Mouse (Mus musculus) urinary bladder, postnatal 14 days (tissue): Measurements from ENCODE around the gene Arhgap44.

ENCODE experiments used
- DNase-seq: peaks from one replicate; pipeline ENCODE4 v3.0.0; 2021; ENCODE audit warnings: low spot score

The Arhgap44 gene

GRCm38 (mm10) chr11:65004836-65005235 is 157.9 kb downstream of the Arhgap44 start:
- DNase-seq: no peak

DNA sequence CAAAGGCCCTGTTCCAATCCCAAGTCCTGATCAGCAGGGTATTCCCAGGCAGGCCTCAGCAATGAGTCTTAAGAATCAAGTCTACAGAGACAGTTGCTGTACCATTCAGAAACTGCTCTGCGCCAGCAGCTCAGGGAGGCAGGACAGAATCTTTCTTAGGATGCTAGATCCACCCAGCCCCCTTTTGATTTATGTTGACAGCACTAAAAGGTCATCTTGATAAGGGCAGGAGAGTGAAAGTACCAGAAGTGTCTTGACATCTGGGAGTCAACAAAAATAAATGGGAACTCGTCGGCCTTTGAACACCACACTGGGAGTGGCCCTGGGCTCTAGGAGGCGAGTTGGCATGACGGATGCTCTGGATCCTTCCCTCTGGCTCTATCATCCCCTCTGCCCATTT is 159.2 kb downstream of the Arhgap44 start:
- no peak for DNase-seq

GRCm38 (mm10) chr11:65001729-65002128 is 161.0 kb downstream of the Arhgap44 start:
- DNase-seq: no peak

DNA sequence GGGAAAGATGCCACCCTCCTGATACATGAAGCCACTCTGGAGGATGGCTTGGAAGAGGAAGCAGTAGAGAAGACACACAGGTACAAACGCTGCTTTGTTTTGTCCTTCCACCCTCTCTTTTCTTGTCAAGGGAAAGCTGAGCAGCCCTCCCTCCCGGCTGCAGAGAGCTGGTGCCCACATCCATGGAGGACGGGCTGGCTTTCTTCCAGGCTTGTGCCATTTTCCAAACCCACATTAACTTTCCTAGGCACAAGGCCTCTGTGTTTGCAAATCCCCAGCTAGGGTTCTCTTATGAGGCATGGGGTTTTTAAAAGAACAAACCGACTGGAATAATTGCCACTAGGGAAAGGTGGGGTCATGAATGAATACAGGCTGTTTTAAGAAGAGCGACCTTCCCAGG is 163.1 kb downstream of the Arhgap44 start:
- DNase-seq: no peak

GRCm38 (mm10) chr11:64998439-64998838 is 164.3 kb downstream of the Arhgap44 start:
- DNase-seq: no peak

- no peak for DNase-seq
These were observed 174.2 kb downstream of the Arhgap44 start for GRCm38 (mm10) chr11:64988556-64988955.

DNA sequence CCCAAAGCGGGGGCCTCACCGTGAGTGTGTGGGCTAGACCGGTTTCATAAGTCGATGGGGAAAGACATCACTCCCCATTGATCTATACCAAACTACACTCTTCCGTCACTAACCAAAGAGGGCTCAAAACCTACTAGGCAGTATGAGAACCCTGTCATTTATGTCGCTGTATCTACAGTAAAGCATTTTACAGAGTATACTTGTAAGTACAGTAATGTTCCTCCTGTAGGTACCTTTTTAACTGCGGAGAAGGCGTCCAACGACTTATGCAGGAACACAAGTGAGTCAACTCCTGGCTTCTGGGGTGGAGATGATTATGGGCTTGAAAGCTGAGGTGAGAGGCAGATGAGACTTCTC is 183.3 kb downstream of the Arhgap44 start:
- no peak for DNase-seq

DNA sequence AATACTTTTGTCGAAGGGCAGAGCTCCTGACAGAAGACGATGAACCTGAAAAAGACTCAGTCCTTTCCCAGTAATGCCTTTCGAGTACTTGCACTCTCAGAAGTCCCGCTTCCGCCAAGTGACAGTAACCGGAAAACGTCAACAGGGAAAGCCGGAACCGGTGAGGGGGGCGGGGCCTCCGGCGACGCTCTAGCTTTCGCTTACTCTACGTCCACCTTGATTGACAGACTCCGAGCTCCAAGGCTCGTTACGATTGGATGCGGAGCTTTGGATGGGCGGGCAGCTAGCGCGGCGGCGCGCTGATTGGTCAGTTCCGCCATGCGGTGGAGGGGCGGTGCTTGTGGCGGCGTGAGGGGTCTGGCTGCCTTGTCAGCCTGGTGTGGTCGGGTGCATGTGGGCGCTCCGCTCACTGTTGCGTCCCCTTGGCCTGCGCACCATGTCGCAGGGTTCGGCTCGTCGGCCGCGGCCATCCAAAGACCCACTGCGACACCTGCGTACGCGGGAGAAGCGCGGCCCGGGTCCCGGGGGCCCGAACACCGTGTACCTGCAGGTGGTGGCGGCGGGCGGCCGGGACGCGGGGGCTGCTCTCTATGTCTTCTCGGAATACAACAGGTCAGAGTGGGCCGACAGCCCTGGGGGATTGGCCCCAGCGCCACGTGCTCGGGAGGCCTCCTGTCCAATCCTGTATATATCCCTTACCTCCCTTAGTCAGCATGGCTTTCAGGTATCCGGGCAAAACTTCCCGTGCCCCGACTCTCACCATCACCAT is 183.9 kb downstream of the Arhgap44 start, which contains the start of gene Elac2:
Elac2 (plus strand) TSS at position 319 of the 769 bp plus-strand sequence.
- peak; percentile 96 for DNase-seq

DNA sequence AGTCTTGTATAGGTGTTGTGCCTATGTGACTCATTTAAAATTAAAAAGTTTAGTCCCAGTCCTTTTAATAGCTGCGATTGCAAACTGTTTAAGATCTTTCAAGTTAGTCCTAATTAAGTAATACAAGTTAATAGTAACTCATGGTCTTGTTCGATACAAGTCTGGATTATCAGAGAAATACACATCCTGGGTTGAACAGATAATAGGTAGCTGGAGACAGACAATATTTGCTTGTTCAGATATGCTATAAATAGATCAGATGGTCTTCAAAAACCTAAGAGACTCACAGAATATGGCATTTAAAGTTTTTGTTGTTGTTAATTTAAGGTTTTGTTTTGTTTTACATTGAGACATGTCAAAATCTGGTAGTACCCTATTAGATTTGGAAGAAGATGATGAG is 190.3 kb downstream of the Arhgap44 start:
- DNase-seq: no peak

- DNase-seq: no peak
These were observed 191.2 kb downstream of the Arhgap44 start for GRCm38 (mm10) chr11:64971471-64971988.

DNA sequence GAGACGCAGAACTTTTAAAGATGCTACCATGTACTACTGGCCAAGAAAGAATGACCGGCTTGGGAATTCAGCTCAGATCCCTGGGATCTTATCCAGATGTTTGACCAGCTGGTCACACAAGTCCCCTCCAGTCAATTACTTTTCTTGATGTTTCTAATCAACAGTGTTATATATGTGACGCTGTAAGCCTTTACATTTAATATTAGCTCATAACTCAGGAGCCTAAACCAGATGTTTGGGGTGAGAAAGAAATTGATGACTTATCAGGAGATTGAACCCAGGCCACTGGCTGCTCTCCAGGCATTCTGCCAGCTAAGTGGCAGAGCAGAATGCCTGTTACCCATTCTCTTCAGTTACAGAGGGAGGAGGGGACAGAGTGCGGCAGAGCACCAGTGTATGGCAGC is 193.8 kb downstream of the Arhgap44 start:
- DNase-seq: no peak

DNA sequence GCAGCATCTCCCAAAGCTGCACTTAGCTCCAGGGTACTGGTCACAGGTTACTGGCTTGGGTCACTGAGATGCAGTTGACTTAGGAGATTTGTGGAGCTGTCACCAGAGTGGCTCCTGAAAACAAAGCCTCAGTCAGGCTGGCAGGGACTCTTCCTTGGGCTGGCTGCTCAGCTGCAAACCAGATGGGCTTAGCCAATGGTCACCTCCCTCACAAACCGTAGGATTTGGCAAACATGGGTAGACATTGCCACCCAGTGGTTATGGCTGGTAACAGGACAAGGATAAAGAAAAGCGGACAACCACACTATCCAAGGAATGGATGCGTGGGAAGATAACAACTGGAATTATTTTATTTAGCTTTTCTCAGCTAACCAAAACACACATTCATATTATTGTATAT is 194.3 kb downstream of the Arhgap44 start:
- peak; percentile 69 for DNase-seq

DNA sequence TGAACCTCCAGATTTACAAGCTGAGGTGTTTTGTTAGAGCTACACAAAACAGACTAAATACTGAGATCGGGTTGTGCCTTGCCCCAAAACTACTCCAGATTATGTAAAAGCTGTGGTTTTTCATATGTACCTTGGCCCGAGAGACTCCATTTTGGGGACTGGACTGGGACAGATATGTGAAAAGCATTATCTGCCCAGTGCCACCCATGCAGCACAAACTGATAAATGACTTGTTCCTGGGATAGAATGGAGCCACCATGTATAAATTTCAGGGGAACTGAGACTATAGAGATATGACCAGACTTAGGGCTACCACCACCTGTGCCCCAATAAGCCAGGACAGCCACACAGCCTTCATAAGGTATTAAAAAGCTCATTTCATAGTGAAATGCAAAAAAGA is 200.1 kb downstream of the Arhgap44 start:
- DNase-seq: no peak

- DNase-seq: no peak
These were observed 205.6 kb downstream of the Arhgap44 start for GRCm38 (mm10) chr11:64956962-64957729.
